Mouse (Mus musculus): Measurements from ENCODE around the gene Fbxl22.

DNA sequence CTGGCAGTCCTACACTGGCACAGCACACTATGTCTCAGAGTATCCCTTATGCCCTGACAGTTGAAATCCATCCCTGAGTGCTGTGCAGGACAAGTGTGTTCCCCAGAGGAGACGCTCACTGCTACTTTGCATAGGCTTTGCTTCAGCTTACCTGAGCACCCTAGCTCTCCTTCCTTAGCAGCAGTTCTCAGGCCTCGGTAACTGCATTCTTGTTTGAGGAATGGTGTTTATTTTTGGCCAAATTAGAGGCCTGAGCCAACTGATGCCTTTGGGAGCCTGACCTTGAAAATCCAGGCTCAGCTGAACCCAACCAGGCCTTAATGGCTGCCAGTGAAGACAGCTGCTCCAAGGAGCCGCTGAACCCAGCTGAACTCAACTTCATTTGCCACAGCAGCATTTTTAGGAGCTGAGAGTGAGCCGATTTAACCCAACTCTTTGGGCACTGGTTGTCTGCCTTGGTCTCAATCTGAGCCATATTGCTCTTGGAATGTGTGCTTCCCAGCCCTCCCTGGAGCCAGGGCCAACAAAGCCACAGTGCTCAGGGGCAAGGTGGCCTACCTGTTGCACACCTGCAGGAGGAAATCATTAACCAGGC lies 635 bp downstream of the Fbxl22 start:
- TF ChIP-seq POLR2A (IDR thresholded peaks at IDR 0.05; ENCODE audit: insufficient read depth, low read length) (no peak), EP300 (IDR thresholded peaks at IDR 0.05; ENCODE audit: insufficient read depth, low read depth, low read length) (no peak)
